Mouse (Mus musculus) induced T-regulatory cell, adult 2 months (primary cell): ENCODE results near the gene Rgl2.
"Not testable (repeated sequence)": the region's sequence is repeated elsewhere in the genome, so short reads cannot be mapped to it uniquely, and the experiment has no call there.

Experiments
- DNase-seq: peaks from one replicate; pipeline ENCODE4 v3.0.0-alpha.2; 2012; ENCODE audit warnings: low read depth

Rgl2 gene

DNA sequence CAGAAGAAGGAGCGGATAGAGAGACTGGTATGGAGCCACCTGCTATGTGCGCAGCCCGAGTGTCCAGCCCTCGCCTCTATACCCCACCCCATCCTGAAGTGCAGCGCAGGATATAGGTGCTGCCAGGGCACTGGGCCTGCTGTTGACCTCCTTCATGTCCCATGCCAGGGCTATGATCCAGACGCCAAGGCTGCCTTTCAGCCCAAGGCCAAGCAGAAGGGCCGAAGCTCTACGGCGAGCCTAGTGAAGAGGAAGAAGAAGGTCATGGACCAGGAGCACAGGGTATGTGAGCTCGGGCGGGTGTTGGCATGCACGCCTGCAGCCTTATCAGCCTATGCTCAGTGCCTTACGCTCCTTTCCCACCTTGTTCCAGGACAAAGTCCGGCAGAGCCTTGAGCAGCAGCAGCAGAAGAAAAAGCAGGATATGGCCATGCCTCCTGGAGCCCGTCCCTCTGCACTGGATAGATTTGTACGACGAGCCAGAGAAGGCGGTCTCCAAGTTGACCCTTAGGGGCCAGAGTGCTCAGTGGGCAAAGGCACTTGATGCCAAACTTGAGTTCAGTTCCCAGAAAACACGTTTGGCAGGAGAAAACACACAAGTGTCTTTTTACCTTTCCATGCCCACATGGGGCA, 19.7 kb downstream of the Rgl2 start:
- DNase-seq: no peak

DNA sequence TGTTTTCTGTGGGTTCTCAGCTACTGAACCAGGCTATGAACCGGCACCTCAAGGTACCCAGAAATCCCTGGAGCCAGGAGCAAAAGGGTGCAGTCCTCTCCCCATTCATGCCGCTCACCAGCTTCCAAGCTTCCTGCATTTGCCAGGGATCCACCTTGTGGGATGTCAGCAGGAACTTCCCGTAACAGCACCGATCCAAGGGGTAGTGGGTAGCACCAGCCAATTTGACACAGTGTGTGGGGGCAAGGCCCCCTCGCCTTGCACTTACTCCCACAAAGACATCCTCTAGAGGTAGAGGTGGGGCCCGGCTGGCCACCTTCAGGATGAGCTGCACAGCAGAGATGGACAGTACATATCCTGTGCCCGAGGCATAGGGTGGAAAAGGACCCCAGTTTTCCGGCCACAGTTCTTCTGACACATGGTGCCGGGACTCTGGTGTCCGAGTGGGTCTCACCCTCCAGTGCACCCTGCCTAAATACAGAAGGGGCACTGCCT, 20.8 kb downstream of the Rgl2 start:
- DNase-seq: no peak

DNA sequence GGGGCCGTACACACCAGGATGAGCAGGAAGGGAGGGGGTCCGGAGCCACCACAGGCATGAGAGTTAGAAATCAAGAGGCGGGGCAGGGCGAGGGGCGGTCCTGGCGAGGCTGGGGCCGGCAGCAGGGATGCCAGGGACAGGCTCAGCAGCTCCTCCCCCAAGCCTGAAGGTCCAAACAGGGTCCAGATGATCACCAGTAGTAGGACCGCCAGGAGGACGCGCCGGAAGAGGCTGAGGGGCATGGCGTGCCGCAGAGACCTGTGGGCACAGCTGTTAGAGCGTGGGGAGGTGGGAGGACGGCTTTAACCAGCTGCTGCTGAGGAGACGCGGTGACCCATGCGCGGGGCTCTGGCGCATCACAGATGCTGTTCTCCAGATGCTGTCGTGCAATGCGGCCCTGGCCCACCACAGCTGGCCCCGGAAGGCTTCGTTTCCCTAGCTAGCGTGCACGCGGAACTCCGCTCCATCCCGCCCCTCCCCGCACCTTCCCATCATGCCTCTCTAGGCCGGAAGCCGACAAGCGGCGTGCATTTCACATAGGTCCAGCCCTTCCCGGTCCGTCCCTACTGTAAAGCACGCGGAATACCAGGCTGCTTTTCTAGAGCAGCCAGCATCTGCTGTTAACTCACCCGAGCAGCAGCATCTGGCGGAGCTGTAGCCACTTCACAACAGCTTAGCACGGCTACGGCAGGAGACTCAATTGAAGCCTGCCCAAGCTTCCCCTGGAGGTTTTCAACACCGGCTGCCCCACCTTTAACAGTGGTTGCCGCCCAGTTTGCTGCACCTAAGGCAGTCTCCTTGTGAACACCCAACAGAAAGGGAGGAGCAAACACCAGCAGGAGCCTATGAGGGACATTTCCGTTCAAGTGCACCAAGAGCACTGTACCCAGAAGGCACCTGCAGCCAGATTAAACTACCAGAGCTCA, 21.9 kb downstream of the Rgl2 start, which contains the start of gene B3galt4:
TSS of gene B3galt4 (minus strand) at position 468 of the 926 bp plus-strand sequence.
- DNase-seq: peak; percentile 92

DNA sequence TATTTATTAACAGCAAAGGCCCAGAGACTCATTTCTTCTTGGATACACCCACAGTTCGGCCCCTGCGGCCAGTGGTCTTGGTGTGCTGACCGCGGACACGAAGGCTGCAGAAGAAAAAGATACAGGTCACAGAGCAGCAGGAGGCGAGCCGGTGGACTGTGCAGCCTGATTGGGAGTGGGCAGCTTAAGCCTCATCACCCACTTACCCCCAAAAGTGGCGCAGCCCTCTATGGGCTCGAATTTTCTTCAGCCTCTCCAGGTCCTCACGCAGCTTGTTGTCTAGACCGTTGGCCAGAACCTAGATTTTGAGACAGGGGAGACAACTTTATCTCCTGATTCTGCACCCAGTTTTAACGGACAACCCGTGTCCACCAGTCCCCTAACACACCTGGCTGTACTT, 22.7 kb downstream of the Rgl2 start:
- DNase-seq: not testable (repeated sequence)

DNA sequence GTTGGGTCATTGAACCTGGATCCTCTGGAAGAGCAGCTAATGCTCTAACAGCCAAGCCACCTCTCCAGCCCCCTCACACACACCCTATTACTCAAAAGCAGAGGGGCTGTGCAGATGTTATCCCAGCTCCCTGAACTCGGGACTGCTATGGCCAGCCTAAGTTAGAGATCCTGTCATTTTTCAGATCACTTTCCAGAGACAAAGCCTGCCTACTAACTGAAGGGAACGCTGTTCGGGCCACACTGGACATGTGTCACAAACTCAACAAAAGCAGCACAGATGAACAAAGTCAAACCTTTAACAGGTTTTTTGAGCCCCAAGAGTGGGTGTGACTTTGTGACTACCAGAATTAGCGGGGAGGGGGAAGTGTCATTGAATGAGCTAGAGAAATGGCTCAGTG, 23.5 kb downstream of the Rgl2 start:
- no peak for DNase-seq

DNA sequence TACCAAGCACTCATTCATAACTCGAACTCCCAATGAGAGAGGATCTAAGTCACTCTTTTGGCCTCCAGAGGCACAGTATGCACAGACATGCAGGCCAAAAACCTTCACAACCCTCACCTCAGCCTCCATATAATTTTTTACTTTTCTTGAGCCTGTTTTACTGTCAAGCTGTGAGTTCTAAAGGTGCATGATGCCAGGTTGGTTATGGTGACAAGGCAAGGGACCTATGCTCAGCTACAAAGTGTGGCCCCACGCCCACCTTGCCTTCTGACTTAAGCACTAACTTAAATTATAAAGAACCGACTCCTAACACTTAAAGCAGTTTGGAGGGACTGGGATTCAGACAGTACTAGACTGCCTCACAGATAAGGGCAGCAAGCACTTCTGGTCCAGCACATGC, 24.0 kb downstream of the Rgl2 start:
- DNase-seq: no peak

DNA sequence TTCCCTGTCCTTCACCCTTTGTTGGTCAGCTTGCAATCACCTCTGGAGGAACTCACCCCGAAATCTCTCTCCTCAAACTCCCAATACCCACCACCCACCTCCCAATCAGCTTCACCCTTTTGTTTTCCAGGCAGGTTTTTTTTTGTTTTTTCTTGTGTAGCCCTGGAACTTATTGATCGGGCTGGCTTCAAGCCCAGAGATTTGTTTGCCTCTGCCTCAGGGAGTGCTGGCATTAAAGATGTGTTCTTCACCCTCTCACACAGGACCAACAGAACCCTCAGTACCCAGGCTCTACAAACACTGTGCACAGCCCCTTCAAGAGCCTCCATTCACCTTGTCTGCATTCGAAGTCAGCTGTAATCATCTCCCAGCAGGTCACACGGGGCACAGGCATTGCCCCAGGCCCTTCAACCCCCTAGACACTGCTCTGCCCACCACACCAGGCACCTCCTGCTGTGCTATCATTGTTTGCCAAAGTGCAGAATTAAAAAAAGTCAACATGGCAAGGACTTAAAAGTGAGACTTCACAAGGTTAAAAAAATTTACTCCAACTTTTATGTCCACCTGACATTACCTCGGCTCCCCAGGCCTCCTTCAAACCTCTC, 24.7 kb downstream of the Rgl2 start:
- no peak for DNase-seq

DNA sequence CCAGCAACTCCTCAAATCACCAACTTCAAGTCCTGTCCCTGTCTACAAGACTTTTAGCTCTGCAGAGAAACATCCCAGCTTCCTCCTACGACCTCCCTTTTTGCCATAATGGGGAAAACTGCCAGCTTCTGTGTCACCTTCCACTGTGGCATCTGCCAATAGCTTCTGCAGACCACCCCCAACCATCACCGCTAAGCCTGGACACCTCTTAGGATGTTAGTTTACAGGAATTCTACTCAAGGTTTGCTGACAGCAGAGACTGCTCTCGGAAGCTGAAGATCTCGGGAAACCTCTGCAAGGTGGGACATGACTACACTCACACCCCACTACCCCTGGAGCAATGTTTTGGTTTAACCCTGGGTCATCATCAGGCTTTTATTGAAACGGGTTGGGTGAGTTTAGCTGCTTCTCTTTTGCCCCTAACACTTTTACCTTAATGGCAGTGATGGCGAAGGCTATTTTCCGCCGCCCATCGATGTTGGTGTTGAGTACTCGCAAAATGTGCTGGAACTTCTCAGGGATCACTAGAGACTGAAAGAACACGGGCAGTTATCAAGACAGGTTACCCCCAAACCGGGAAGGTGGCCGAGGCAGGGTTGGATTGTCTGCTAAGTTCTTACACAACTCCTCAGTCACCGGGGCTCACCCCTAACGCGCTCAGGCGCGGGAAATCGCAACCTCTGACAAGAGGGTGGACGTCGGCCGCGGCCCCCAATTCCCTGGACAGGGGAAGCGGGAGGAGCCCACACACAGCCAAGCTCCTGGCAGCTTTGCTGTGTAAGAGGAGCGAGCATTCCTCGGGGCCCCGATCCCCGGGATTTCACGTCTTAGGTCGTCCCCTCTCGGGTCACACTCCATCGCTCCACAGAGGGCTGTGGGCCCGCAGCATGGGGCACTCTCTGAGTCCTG, 25.6 kb downstream of the Rgl2 start:
- peak; percentile 42 for DNase-seq

DNA sequence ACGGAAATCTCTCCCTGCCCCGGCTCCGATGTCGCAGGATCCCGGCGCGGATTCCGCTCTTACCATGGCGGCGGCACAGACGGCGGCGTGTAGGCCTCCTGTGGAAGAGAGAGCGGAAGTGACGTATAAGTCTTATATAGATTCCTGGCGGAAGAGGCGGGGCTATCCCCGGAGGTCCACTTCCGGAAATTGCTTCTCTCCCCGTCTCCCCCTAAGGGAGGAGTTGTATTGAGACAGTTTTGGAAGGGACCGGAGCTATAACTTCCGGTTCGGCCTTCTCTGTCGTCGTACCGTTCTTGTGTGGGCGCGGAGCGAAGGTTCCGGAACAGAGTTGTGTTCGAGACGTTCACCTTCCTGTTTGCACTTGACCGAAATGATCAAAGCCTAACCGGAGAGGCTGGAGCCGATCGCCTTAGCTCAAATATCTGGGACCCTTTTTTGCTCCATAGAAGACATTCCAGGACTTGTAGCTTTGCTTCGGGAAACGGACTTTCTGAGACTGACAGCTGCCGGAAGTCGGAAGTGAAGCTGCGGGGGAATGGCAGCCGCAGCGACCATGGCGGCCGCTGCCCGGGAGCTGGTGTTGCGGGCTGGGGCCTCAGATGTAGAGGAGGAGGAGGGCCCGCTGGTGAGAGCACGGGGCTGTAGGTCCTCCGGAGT, 26.3 kb downstream of the Rgl2 start, which contains the start of the genes Vps52 and Rps18:
TSS of gene Vps52 (plus strand) at position 258 of the 660 bp plus-strand sequence.
TSS of gene Rps18 (minus strand) at position 447 of the 660 bp plus-strand sequence.
- peak; percentile 98 for DNase-seq

DNA sequence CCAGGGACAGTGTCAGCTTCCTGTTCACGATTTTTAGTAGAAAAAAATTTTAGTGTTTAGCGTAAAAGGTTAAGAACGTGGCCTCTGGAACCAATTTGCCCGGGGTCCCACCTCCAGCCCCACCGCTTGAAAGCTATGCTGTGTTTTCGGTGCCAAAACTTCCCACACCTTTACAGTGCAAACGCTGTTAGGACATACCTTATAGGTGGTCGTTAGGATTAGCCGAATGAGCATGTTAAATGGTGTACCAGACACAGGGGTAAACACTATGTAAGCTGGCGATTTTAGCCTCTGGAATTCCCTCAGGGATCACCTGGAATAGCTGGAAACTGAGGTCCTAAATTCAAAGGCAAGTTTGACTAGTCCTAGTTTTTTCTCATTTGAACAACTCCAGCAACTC, 27.0 kb downstream of the Rgl2 start:
- no peak for DNase-seq

DNA sequence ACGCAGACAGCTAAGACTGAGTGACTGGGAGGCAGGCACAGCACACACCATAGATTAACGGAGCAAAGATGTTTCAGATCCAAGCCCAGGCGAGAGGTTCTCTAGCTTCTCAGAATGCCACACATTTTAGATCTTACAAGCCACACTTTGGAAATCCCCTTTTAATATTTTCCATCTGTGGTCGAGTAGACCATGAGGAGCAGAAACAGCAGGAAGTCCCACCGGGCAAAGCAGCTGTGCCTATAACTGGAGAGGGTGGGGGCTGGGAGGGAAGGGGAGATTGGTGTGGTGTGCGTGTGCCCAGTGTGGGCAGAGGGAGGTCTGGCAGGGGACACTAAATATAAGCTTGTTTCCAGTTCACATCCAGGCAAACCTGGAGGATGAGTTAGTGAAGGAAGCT, 28.1 kb downstream of the Rgl2 start:
- peak; percentile 55 for DNase-seq

DNA sequence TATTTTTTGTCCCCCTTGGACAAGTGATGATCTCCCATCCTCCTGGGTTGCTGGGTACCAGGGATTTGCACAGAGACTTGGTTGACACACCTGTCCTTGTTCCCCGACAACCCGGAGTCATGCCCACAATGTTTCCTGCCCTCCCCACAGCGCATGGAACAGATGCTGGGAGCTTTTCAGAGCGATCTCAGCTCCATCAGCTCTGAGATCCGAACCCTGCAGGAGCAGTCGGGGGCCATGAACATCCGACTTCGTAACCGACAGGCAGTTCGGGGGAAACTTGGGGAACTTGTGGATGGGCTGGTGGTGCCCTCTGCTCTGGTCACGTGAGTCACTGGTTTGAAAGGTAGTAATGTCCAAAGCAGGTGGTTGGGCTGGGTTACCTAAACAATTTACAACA, 29.1 kb downstream of the Rgl2 start:
- no peak for DNase-seq

DNA sequence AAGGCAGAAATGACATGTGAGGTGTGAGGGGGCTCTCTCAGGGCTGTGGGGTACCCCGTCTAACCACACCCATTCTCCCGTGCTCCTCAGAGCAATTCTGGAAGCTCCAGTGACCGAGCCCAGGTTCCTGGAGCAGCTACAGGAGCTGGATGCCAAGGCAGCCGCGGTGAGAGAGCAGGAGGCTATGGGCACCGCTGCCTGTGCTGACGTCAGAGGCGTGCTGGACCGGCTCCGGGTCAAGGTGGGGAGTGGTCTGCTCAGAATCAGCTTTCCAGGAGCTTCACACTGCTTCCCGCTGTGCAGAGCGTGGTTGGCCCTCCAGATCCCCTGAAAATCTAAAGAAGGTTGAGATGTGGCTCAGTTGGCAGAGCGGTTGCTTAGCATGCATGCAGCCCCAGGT, 29.8 kb downstream of the Rgl2 start:
- no peak for DNase-seq

DNA sequence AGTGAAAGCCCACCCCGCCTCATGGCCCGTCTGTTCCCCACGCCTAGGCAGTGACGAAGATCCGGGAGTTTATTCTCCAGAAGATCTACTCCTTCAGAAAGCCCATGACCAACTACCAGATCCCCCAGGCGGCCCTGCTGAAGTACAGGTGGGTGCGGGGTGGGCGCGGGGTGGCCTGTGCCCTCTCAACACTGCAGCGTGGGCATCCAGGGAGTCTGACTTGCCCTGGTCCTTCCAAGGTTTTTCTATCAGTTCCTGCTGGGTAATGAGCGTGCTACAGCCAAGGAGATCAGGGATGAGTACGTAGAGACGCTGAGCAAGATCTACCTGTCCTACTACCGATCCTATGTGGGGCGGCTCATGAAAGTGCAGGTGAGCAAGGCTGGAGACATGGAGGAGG, 30.6 kb downstream of the Rgl2 start:
- no peak for DNase-seq

DNA sequence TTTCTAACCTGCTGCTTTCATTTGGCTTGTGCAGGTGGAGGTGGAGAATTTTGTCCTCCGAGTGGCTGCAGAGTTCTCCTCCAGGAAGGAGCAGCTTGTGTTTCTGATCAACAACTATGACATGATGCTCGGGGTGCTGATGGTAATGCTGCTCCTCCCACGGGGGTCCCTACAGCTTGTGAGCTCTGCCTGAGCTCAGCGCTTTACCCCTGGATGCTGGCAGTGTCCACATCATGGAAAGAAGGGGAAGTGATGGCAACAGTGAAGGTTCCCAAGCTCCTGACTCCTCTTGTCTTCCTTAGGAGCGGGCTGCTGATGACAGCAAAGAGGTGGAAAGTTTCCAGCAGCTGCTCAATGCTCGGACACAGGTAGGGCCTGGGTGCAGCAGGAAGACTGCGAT, 33.5 kb downstream of the Rgl2 start:
- DNase-seq: no peak

DNA sequence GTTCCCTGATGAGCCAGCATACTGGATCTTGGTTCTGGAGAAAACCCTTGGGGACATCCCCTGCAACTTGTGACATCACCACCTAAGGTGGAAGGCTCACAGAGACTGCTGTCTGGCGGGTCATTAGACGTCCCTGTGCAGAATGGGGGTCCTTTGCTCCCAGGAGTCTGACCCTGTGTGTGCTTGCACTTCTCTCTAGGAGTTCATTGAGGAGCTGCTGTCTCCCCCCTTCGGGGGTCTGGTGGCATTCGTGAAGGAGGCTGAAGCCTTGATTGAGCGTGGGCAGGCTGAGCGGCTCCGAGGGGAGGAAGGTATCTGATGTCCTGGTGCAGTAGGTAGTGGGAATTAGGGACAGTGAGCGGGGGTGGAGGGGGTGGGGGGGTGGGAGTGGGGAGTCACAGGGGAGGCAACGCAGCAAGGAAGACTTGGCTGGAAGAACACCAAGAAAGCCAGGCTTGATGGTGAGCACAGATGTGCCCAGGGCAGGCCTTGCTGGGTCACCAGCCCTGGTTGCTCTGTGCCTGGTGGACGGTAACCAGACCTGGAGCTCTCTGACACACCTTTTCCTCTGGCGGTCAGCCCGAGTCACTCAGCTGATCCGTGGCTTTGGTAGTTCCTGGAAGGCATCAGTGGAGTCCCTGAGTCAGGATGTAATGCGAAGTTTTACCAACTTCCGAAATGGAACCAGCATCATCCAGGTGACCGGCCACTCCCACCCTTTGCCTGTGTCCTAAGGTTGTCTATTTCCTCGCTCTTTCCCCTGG, 35.9 kb downstream of the Rgl2 start:
- DNase-seq: no peak

DNA sequence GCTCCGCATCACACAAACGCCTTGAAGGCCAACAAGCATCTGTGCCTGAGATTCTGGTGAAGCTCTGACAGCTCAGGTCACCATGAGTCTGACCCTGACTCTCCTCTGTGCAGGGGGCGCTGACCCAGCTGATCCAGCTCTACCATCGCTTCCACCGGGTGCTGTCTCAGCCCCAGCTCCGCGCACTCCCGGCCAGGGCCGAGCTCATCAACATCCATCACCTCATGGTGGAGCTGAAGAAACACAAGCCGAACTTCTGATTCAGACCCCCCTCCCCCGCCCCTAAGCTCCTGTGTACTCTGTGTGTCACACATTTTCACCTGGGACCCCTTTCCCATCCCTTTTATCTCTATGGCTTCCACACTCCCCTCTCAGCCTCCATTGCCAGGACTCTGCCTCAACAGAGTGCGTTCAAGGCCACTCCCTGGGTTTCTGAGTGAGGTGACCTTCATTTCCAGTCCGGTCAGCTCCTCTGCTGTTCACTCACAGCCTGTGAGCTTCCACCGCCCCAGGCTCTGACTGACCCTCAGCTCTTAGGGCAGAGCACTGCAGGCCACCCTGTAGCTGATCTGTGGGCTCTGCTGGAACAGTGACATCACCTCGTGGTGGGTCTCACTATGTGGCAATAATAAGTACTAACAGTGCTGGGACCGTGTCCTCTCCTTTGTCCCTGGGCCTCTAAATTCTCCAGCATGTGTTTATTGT, 36.7 kb downstream of the Rgl2 start:
- DNase-seq: no peak

DNA sequence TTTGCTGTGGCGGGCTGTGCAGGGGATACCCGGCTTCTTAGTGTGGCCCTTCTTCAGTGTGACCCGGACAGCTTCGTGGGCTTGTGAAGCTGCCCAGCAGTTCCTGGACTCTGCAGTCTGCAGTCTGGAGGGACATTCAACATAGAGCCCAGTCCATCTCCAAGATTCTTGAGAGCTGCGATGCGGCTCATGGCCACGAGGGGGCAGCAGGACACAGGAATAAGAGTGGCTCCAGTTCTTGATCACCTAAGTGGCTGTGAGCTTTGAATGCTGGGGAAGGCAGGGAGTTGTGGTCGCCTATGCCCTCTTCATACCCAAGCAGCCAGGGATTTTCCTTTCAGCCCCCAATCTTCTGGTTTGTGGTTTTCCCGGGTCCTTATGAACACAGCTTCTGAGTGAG, 39.1 kb downstream of the Rgl2 start:
- peak; percentile 94 for DNase-seq

DNA sequence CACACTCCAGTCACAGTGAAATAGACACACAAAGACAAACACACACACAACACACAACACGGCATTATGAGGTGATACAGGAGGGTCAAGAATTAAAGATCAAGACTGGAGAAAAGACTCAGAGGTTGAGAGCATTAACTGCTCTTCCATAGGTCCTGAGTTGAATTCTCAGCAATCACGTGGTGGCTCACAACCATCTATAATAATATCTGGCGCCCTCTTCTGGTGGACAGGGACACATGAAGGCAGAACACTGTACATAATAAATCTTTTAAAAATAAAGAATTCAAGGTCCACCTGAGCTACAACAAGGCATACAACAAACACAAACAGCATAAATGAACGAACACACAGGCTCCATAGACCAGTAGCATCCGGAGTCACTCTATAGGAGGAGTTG, 39.6 kb downstream of the Rgl2 start:
- peak; percentile 93 for DNase-seq

DNA sequence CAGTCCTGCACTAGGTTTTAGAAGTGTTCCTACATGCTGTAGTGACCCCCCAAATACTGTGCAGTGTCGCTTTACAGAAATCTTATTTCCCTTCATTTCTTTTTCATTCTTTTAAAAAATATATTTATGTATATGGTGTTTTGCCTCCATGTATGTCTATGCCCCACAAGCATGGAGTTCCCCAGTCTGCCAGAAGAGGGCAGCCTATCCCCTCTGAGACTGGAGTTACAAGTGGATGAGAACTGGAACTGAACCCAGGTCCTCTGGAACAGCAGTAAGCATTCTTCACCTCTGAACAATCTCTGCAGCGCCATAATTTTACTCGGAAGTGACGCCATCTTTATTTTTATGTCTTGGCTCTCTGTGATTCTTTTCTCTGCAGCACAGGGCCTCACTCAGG, 40.1 kb downstream of the Rgl2 start:
- DNase-seq: peak; percentile 74
